Mouse (Mus musculus) left cerebral cortex, postnatal 36 days (tissue): ENCODE measurements around the gene Pdss2. TPM values are rescaled to one million over a fixed set of nuclear protein-coding genes. Genes with fewer than 3 reads are reported as not detected.

Source experiments
- DNase-seq, 2 experiments: peaks; one replicate each; pipeline ENCODE4 v3.0.0; 2021 to 2022; ENCODE audit warnings: low spot score in 2 of 2, mixed read lengths in 1 of 2
- intact Hi-C: fragments of 180-260 bp; cut with DNase I; formaldehyde crosslinking; loops from one replicate; pipeline ENCODE4 v1.15.1; 2025
- total RNA-seq, 2 experiments: library from RNA; stranded (reverse); gene quantifications; 2 replicates each; pipeline ENCODE4 v1.2.3; 2021

The Pdss2 gene
- total RNA-seq, 2 experiments from 2014 or later: 16.2 to 16.5 TPM

- no peak for DNase-seq
Observed at GRCm38 (mm10) chr10:43502599-43502998, 281.3 kb downstream of the Pdss2 start.

GRCm38 (mm10) chr10:43504291-43504690, 283.0 kb downstream of the Pdss2 start:
- no peak for DNase-seq
- intact Hi-C loops: no loop called here

More at GRCm38 (mm10) chr10:43502599-43502998, 281.3 kb downstream of the Pdss2 start:
- intact Hi-C loops: no loop called here

- intact Hi-C loops: no loop called here
- no peak for DNase-seq
Observed at GRCm38 (mm10) chr10:43507051-43507450, 285.8 kb downstream of the Pdss2 start.

- no peak for DNase-seq
- intact Hi-C loops: no loop called here
Observed at GRCm38 (mm10) chr10:43509228-43509627, 287.9 kb downstream of the Pdss2 start.

GRCm38 (mm10) chr10:43512976-43513375, 291.7 kb downstream of the Pdss2 start:
- intact Hi-C loops: no loop called here
- DNase-seq: no peak

Other genes starting within 250 kb of the Pdss2 start
- gene Sobp, start 47.0 kb upstream of the Pdss2 start, total RNA-seq: 10 to 100 TPM; 76.7 to 79.5 TPM
- gene 9030612E09Rik, start 46.8 kb upstream of the Pdss2 start, total RNA-seq: 1 to 10 TPM; 1.4 to 2.8 TPM